8 mouse cellular contexts compared by ENCODE assay signal in genomic region chr4:138250088-138250960, GRCm38 (mm10). TPM values are rescaled to one million over a fixed set of nuclear protein-coding genes. Genes with fewer than 3 reads are reported as not detected.
DNase-seq lines count a peak whose midpoint lies in the region; ATAC-seq and TF ChIP-seq lines count a peak whose summit lies in the region.

TSS of gene Sh2d5 (plus strand) at chr4:138250403.
TSS of gene Kif17 (plus strand) at chr4:138250435.

- DNase-seq in CD8-positive naive resting alpha-beta T cell, adult 2 months (ENCODE audit: low read depth in 2 of 2, low spot score in 2 of 2): peak; percentile 49 to 56
- peak; percentile 92 for DNase-seq in brain, embryonic 14.5 days (ENCODE audit: low read depth)
- DNase-seq in kidney, postnatal 10 days: peak; percentile 79
- DNase-seq in liver, embryonic 13.5 days: peak; percentile 69
- DNase-seq in neural tube, embryonic 10.5 days (ENCODE audit: extremely low spot score, low spot score): peak; percentile 84
- peak; percentile 92 for DNase-seq in telencephalon, adult 2 months (ENCODE audit: low read depth, low spot score)

- H3K27ac ChIP-seq in heart, embryonic 14.5 days (replicated peaks in 1 of 2; ENCODE audit: control insufficient read depth in 1 of 2, insufficient read depth in 1 of 2, low read depth in 2 of 2, low read length in 2 of 2): no peak within 1 kb of the TSS
- no peak within 1 kb of the TSS for H3K27ac ChIP-seq in liver, embryonic 13.5 days

- peak; percentile 70 for ATAC-seq in erythroblast, adult 5-6 weeks (replicated peaks; ENCODE audit: low FRiP score, poor library complexity, severe bottlenecking)
- peak; percentile 68 for ATAC-seq in heart, embryonic 14.5 days (ENCODE audit: insufficient number of reproducible peaks, insufficient read depth, low FRiP score, low read depth)
- ATAC-seq in liver, embryonic 13.5 days (ENCODE audit: low read depth): peak; percentile 84

- peak within 1 kb of the TSS; percentile 64 for H3K9ac ChIP-seq in heart, embryonic 14.5 days (ENCODE audit: low read length)
- peak within 1 kb of the TSS; percentile 46 for H3K9ac ChIP-seq in liver, embryonic 13.5 days

- H3K27me3 ChIP-seq in heart, embryonic 14.5 days (ENCODE audit: control insufficient read depth, insufficient read depth, low read length): peaks cover 40% of the 10 kb centered on the region
- peaks cover 56% of the 10 kb centered on the region for H3K27me3 ChIP-seq in liver, embryonic 13.5 days

- peaks cover 17 to 30% of the 10 kb centered on the region in 2 experiments for H3K4me1 ChIP-seq in heart, embryonic 14.5 days (ENCODE audit: control insufficient read depth in 2 of 2, insufficient read depth in 2 of 2, low read length in 2 of 2)
- peaks cover 33% of the 10 kb centered on the region for H3K4me1 ChIP-seq in liver, embryonic 13.5 days (replicated peaks)

- peak within 1 kb of the TSS; percentile 100 for H3K4me2 ChIP-seq in heart, embryonic 14.5 days (ENCODE audit: low read length)
- peak within 1 kb of the TSS; percentile 88 for H3K4me2 ChIP-seq in liver, embryonic 13.5 days

- H3K36me3 ChIP-seq in heart, embryonic 14.5 days (ENCODE audit: control insufficient read depth, insufficient read depth, low read length): peaks cover 27% of the 10 kb centered on the region
- H3K36me3 ChIP-seq in liver, embryonic 13.5 days: peaks cover 25% of the 10 kb centered on the region

- H3K9me3 ChIP-seq in heart, embryonic 14.5 days (ENCODE audit: control insufficient read depth, low read length): no peaks in the 10 kb centered on the region
- no peaks in the 10 kb centered on the region for H3K9me3 ChIP-seq in liver, embryonic 13.5 days (replicated peaks)

- TF ChIP-seq POLR2A in brain, embryonic 14.5 days (IDR thresholded peaks at IDR 0.05; ENCODE audit: borderline replicate concordance, extremely low read depth, insufficient read depth, insufficient read length, poor library complexity, severe bottlenecking): no peak

- peak within 1 kb of the TSS; percentile 53 to 58 for H3K4me3 ChIP-seq in heart, embryonic 14.5 days (ENCODE audit: control insufficient read depth in 1 of 2, insufficient read depth in 1 of 2, low read depth in 1 of 2, low read length in 2 of 2)
- H3K4me3 ChIP-seq in liver, embryonic 13.5 days (replicated peaks): peak within 1 kb of the TSS; percentile 60

- TF ChIP-seq CTCF in brain, embryonic 14.5 days (IDR thresholded peaks at IDR 0.05; ENCODE audit: borderline replicate concordance, extremely low read depth, insufficient read depth, insufficient read length): no peak

- WGBS in heart, embryonic 14.5 days: under 1% methylated on average over 69 of the region's 74 CpGs
- WGBS in liver, embryonic 13.5 days (ENCODE audit: insufficient replicate concordance): 1% methylated on average over 65 of the region's 74 CpGs

RNA-seq across cellular contexts. Expression of gene Sh2d5, which starts in this region (rescaled TPM):
- polyA plus RNA-seq in brain, embryonic 14.5 days (2012; rRNA removed): 19.3 and 22.5 TPM in 2 replicates
- 3.1 and 6.3 TPM in 2 replicates for total RNA-seq in erythroblast, adult 5-6 weeks (2015; ENCODE audit: low replicate concordance)
- 5.4 and 6.4 TPM in 2 replicates for total RNA-seq in erythroblast, adult 5-6 weeks (2017; ENCODE audit: low replicate concordance)
- 0.19 and 0.34 TPM in 2 replicates for polyA plus RNA-seq in heart, embryonic 14.5 days (2014; fragmentation: Nextera tagmentation; extraction: Ambion mirVana)
- 0.64 and 0.65 TPM in 2 replicates for polyA plus RNA-seq in liver, embryonic 13.5 days (2015; fragmentation: Nextera tagmentation; extraction: Ambion mirVana)

RNA-seq across cellular contexts. Expression of gene Kif17, which starts in this region (rescaled TPM):
- polyA plus RNA-seq in brain, embryonic 14.5 days (2012; rRNA removed): 2.1 and 3.9 TPM in 2 replicates
- total RNA-seq in erythroblast, adult 5-6 weeks (2015; ENCODE audit: low replicate concordance): 3.3 TPM in 1 of 2 replicates, not detected in the other
- 0.26 and 1.3 TPM in 2 replicates for total RNA-seq in erythroblast, adult 5-6 weeks (2017; ENCODE audit: low replicate concordance)
- 0.16 and 0.58 TPM in 2 replicates for polyA plus RNA-seq in heart, embryonic 14.5 days (2014; fragmentation: Nextera tagmentation; extraction: Ambion mirVana)
- 0.23 and 0.32 TPM in 2 replicates for polyA plus RNA-seq in liver, embryonic 13.5 days (2015; fragmentation: Nextera tagmentation; extraction: Ambion mirVana)

Comparison
In these comparisons a context has a peak if more than half of its experiments do, and no peak if none do; other contexts are left out.
1. RNA of gene Sh2d5 (polyA plus RNA-seq): 19.3 to 22.5 TPM in brain, embryonic 14.5 days; 0.64 to 0.65 TPM in liver, embryonic 13.5 days and 0.19 to 0.34 TPM in heart, embryonic 14.5 days; every median in the first group is over 10 times any median in the second.
2. Peak in ATAC-seq, H3K4me3 ChIP-seq, H3K9ac ChIP-seq and H3K4me2 ChIP-seq in heart, embryonic 14.5 days; RNA of the genes that start here not detected or under 1 TPM.
3. Peak in DNase-seq, ATAC-seq, H3K4me3 ChIP-seq, H3K9ac ChIP-seq and H3K4me2 ChIP-seq in liver, embryonic 13.5 days; RNA of the genes that start here not detected or under 1 TPM.
4. Peak in every context shown above with its lines, with median percentiles within 50 percentile points of each other: DNase-seq and ATAC-seq.